Mouse (Mus musculus): ENCODE data around the gene Ugt1a9.
A peak's percentile ranks its signal among the peaks of the same experiment; 100 is the strongest.

Ugt1a9 gene

DNA sequence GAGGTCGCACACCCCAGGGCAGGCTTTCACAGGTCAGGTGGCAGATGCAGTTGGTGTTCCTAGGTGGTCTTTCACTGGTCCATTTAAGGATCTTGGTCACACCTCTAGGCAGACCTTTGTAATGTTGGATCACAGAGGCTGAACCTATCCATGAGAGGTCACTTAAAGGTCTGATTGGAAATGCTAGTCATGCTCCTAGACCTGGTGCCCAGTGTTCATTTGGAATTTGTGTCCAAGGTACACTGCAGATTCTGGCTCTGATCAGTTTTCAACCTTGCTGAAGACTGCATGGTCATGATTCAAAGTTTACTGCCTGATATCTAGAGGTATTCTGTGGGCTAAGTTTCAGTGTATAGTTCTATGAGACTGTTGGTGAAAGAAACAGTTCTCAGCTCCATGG, 109.1 kb downstream of the Ugt1a9 start:
- DNase-seq (ENCODE audit: low spot score in 2 of 2) = no peak

- no peak for DNase-seq (ENCODE audit: low spot score in 2 of 2)
These were observed 115.8 kb downstream of the Ugt1a9 start for GRCm38 (mm10) chr1:88186325-88186935.

DNA sequence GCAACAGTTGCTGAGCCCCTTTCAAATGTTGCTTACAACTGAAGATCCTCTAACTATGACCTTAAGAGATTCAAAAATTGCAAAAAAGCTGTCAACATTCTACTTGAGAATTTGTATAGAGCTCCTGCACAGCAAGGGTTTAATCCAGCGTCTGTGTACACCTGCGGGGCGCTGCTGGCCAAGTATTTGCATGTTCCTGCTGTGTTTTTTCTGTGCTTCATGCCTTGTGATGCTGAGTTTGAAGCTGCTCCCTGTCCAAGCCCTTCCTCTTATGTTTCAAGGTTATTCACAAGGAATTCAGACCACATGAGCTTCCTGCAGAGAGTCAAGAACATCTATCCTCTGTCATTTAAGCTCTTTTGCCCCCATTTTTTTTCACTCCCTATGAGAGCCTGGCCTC, 121.5 kb downstream of the Ugt1a9 start:
- DNase-seq (ENCODE audit: low spot score in 2 of 2) = no peak

DNA sequence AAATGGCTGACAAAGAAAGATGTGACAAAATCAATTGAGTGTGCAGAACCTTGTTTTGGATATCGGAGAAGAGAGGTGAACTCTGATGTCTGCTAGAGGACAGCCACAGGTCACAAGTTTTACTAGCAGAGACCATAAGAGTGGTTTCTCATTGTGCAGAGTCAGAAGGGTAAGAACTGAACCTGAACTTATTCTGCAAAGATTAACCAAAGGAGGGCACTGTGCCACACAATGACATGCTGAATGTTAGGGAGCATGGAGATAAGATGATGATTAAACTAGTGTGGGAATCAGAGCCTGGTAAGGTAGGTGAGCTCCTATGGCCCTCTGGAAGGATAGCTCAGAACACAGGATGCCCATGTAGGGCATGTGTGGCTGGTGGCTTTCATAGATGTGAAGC, 125.1 kb downstream of the Ugt1a9 start:
- no peak for DNase-seq (ENCODE audit: low spot score in 2 of 2)

GRCm38 (mm10) chr1:88197443-88197842, 126.8 kb downstream of the Ugt1a9 start:
- DNase-seq (ENCODE audit: low spot score in 2 of 2) = no peak

DNA sequence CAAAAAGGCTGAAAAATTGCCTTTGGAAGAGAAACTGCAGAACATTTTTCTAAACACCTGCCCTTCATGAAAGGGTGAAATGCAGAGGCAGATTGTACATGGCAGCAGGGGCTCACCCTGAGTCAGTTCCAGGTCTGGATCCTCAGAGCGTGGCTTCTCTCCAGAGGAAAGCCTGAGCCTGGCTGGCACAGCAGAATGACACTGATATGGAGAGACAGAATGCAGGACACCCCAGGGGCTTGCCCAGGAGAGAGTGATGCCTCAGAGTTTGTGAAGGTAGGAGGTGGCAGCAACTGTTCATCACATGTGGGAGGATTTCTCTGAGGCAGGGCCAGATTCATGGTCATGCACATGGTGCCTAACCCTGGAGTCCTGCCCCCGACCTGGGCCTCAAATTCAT, 129.4 kb downstream of the Ugt1a9 start:
- DNase-seq (ENCODE audit: low spot score in 2 of 2) = no peak

DNA sequence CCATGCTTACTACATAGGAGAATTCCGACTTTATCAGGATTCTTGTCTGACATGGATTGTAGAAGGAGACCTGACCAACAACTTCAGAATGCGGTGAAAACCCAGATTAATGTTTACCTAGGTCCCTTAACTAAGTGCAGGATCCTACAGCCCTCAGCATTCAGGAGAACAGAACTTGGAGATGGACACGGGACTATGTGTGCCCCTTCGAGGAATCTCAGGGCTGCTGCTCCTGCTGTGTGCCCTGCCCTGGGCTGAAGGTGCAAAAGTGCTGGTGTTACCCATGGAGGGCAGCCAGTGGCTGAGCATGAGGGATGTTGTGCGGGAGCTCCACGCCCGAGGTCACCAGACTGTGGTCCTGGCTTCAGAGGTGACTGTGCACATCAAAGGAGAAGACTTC, 129.9 kb downstream of the Ugt1a9 start, which contains the start of gene Ugt1a2:
Gene Ugt1a2, plus strand, starts transcription at position 146 of the 400 bp plus-strand sequence.
- no peak for DNase-seq (ENCODE audit: low spot score in 2 of 2)

DNA sequence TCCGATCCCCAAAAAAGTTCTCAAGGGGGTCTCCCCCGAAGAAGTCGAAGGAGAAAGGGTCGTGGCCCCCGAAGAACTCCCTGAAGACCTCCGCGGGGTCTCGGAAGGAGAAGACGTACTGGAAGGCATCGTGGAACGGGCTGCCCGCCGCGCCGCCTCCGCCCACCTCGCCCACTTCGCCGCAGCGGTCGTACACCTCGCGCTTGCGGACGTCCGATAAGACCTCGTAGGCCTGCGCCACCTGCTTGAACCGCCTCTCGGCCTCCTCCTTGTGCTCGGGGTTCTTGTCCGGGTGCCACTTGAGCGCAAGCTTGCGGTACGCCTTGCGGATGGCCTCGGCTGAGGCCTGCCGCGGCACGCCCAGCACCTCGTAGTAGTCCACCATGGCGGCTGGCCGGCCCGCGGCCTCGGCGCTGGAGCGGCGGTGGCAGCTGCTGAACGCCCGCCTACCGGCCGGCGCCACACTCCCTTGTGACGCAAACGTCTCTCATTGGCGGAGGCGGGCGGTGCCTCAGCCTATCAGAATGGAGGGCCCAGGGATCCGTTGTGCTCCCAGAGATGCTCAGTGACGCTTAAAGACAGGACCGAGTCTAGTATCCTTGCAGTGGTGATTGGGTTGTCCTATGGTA, 134.8 kb downstream of the Ugt1a9 start, which contains the start of gene Dnajb3:
Gene Dnajb3, minus strand, starts transcription at position 489 of the 629 bp plus-strand sequence.
- DNase-seq (ENCODE audit: low spot score in 2 of 2) = peak; percentile 56 to 82

DNA sequence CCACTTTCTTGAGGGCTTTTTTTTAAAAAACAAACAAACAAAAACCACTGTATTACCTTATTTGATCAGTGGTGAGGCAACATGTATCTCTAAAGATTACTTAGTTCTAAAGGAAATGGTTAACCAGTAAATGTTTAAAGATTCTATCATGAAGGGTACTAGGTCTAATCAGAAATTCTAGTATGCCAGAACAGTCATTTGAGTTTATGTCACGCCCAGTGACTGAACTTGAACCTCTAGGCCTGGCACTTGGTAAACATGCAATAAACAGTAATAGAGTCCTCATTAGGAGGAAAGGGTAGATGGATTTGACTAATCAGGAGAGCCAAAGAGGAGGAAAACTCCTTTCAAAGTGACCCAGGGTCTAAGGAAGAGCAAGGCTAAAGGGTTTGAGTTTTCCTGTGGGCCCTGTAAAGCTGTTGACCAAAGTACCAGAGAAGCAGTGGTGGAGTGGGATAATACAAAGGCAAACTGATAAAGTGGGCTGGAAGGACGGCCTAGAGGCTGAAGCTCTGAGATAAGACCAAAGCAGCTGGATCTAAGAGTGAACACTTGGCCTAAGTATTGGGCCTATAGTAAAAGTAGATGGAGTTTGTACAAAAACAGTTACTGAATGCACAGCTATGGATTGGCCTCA, 136.4 kb downstream of the Ugt1a9 start:
- DNase-seq (ENCODE audit: low spot score in 2 of 2) = no peak

DNA sequence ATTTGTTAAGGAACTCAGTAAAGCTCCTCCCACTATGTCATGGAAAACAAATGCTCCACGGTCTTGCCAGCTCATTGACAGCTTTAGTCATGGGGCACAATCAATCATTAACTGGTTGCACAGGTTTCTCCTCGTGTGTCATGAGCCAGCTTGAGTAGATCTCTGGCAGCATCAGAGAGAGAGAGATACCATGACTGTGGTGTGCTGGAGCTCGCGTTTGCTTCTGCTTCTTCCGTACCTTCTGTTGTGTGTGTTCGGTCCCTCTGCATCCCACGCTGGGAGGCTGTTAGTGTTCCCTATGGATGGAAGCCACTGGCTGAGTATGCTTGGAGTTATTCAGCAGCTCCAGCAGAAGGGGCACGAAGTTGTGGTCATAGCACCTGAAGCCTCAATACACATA, 141.2 kb downstream of the Ugt1a9 start, which contains the start of gene Ugt1a1:
Gene Ugt1a1, plus strand, starts transcription at position 148 of the 400 bp plus-strand sequence.
- no peak for DNase-seq (ENCODE audit: low spot score in 2 of 2)

- no peak for DNase-seq (ENCODE audit: low spot score in 2 of 2)
These were observed 141.9 kb downstream of the Ugt1a9 start for GRCm38 (mm10) chr1:88212341-88213045.

DNA sequence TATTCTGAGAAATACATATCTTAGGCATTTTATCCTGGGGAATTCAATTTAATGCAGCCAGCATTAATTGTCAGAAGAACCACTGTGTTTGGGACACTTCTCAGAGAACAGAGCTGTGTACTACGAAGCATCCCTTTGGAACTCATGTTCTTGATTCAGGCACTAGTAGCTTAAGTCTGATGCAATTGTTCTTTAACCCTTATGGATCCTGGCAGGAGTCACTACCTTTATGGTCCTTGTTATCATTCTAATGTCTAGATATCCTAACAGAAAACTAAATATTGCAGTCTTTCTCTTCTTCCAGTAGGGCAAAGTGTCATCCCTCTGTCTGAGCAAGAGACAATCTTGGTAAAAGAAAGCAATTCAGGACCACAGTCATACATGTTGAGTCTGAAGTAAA, 142.5 kb downstream of the Ugt1a9 start:
- DNase-seq (ENCODE audit: low spot score in 2 of 2) = no peak

GRCm38 (mm10) chr1:88213766-88214461, 143.3 kb downstream of the Ugt1a9 start:
- DNase-seq (ENCODE audit: low spot score in 2 of 2) = no peak

DNA sequence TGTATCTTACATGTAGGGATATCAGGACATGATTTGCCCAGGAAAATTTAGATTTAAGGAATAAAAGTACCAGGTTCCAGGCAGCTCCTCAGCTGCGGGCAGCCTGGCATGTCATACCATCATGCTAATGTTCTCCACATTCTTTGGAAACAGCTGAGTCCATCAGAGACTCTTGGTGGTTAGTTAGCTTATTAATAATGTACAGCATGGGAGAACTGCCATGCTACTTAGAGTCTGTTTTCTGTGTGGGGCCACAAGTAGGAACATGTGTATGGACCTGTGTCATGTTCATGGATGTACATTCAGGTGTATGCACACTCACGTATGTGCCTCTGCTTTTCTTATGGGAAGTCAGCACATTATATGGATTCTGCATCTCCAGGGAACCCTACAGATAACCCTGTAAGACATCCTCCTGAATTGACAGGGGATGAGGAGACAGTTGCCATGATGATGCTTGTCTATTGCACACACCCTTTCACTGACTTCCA, 143.9 kb downstream of the Ugt1a9 start:
- DNase-seq (ENCODE audit: low spot score in 2 of 2) = no peak

- DNase-seq (ENCODE audit: low spot score in 2 of 2) = no peak
These were observed 145.1 kb downstream of the Ugt1a9 start for GRCm38 (mm10) chr1:88215466-88216380.

DNA sequence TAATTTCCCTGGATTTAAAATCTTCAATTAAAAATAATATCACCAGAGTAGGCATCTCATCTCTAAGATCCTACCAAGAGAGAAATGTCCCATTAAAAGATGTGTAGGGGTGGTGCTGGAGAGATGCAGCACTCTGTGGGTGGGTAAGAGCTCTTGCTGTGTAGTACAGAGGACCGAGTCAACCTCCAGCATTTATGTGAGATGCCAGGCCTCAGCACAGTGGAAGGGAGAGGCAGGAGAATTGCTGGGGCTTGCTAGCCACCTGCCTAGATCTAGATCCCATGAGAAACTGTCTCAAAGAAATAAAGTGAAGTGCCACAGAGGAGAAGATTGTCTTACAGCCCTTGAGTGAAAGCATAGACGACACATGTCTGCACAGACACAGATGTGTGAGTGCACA, 146.0 kb downstream of the Ugt1a9 start:
- no peak for DNase-seq (ENCODE audit: low spot score in 2 of 2)

DNA sequence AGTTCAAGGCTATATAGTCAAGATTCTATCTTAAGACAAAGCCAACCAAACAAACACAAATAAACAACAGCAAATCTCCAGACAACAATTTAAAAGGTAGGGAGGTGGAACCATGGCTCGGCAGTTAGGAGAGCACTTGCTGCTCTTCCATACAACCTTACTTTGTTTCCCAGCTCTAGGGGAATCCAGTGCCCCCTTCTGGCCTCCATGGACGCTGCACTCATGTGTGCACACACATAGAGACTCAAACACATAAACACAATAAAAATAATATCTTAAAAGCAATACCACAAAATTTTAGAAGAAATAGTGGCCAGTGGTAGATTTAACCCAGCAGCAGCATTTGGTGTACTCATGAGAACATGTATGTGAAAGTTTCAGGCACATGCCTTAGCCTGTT, 146.5 kb downstream of the Ugt1a9 start:
- DNase-seq (ENCODE audit: low spot score in 2 of 2) = no peak

DNA sequence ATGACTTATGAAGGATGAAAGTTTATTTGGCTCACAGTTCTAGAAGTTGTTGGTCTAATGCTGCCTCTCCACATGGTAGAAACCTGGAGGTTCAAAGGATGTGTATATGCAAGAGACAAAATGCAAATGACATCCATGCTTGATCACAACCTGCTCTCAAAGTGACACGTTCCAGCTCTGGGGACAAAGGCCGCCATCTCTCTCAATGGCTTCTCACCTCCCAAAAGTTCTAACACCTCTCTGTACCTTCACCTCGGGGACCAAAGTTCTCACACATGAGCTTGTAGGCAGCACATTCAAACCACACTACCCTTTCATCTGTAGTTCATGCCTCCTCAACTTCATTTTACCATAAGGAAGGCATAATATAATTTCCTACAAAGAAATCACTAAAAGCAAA, 147.0 kb downstream of the Ugt1a9 start:
- DNase-seq (ENCODE audit: low spot score in 2 of 2) = no peak

- no peak for DNase-seq (ENCODE audit: low spot score in 2 of 2)
These were observed 147.5 kb downstream of the Ugt1a9 start for GRCm38 (mm10) chr1:88218051-88218450.

GRCm38 (mm10) chr1:88218591-88218990, 148.0 kb downstream of the Ugt1a9 start:
- DNase-seq (ENCODE audit: low spot score in 2 of 2) = no peak

DNA sequence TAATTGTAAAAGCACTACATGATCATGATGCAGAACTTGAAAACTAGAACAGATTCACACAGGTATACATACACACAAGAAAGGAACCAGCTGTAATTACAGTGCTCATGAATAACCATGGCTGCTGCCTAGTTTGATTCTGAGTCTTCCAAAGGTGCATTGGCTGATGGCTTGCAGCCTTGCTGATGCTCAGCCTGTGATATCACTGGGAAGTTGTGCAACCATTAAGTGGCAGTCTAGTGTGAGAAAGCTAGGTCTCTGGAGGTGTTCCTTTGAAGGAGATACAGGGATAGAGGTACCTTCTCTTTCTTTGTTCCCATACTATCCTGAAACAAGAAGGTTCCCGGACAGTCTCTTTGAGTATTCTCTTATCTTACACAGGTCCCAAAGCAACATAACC, 148.5 kb downstream of the Ugt1a9 start:
- no peak for DNase-seq (ENCODE audit: low spot score in 2 of 2)

Measured in left cerebral cortex, adult 9 months (tissue).